15 mouse cellular contexts compared by ENCODE assay signal in the genomic region with DNA sequence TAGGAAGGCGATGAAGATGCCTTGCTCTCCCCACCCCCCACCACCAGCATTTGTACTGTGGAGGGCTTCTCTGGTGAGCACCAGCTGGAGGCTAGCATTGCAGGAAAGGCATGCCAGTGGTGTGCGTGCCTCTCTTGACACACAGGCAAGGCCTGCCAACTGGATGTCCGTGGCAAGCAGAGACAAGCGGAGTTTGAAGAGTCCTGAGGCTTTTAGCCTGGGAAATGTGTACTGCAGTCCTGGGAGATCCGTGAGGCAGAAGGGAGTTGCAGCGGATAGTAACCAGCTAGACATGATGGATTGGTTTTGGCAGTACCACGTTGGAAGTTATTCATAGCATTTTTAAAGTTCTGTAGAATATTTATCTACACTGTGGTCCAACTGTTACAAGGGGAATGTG.
A peak's percentile ranks its signal among the peaks of the same experiment; 100 is the strongest.
DNase-seq lines count a peak whose midpoint lies in the region; ATAC-seq lines count a peak whose summit lies in the region.
"Had no signal": no experiment of that assay in that cellular context is flagged by ENCODE, and none has a peak within 500 bp of the region (broad histone marks: within the 10 kb centered on the region; RNA-seq: fewer than 3 reads in every experiment).

No protein-coding gene starts in this region.

- H3K9ac ChIP-seq in heart, embryonic 11.5 days (ENCODE audit: low read depth, low read length), result no peak overlapping the region
- no peak overlapping the region for H3K9ac ChIP-seq in forebrain, embryonic 12.5 days
- H3K9ac ChIP-seq: embryonic facial prominence, embryonic 15.5 days; limb, embryonic 12.5 days had no signal

- no peak overlapping the region for H3K4me3 ChIP-seq in heart, embryonic 11.5 days (ENCODE audit: low read depth, low read length)
- H3K4me3 ChIP-seq in forebrain, embryonic 12.5 days (replicated peaks), result no peak overlapping the region
- H3K4me3 ChIP-seq: embryonic facial prominence, embryonic 15.5 days; limb, embryonic 12.5 days; myocyte had no signal

- H3K4me1 ChIP-seq in heart, embryonic 11.5 days (ENCODE audit: control insufficient read depth, insufficient read depth, low read length), result no peaks in the 10 kb centered on the region
- H3K4me1 ChIP-seq in forebrain, embryonic 12.5 days, result no peaks in the 10 kb centered on the region

- H3K4me2 ChIP-seq in heart, embryonic 11.5 days, result no peak overlapping the region
- no peak overlapping the region for H3K4me2 ChIP-seq in forebrain, embryonic 12.5 days
- H3K4me2 ChIP-seq: embryonic facial prominence, embryonic 15.5 days; limb, embryonic 12.5 days had no signal

- no peaks in the 10 kb centered on the region for H3K27me3 ChIP-seq in heart, embryonic 11.5 days (ENCODE audit: control insufficient read depth, insufficient read depth, low read length)
- H3K27me3 ChIP-seq in forebrain, embryonic 12.5 days, result no peaks in the 10 kb centered on the region
- H3K27me3 ChIP-seq: embryonic facial prominence, embryonic 15.5 days had no signal

- no peak overlapping the region for H3K27ac ChIP-seq in heart, embryonic 11.5 days (ENCODE audit: low read depth, low read length)
- H3K27ac ChIP-seq in forebrain, embryonic 12.5 days, result no peak overlapping the region
- H3K27ac ChIP-seq: limb, embryonic 12.5 days had no signal

- WGBS in heart, embryonic 11.5 days (ENCODE audit: insufficient replicate concordance), result 75% methylated on average over 7 of the region's 7 CpGs
- 90% methylated on average over 7 of the region's 7 CpGs for WGBS in forebrain, embryonic 12.5 days

- peak; percentile 20 for DNase-seq in heart, adult 8-10 months (ENCODE audit: low spot score)
- peak; percentile 28 for DNase-seq in lung, postnatal 36 days
- no peak for DNase-seq in lung, postnatal 14 days
- DNase-seq in adrenal gland, postnatal 14 days, result peak; percentile 50
- peak; percentile 30 to 35 for DNase-seq in heart, postnatal 14 days
- DNase-seq in gastrocnemius, postnatal 10 days, result no peak
- DNase-seq: cerebellum, adult 9-10 months; kidney, postnatal 14 days; layer of hippocampus, postnatal 36 days; thymus, adult 18-20 months had no signal

- H3K9me3 ChIP-seq in heart, embryonic 11.5 days (replicated peaks; ENCODE audit: control insufficient read depth, low read length), result no peaks in the 10 kb centered on the region
- H3K9me3 ChIP-seq in forebrain, embryonic 12.5 days, result 0 out of 2 replicates have a peak, but pooled peaks cover 8% of the 10 kb centered on the region
- H3K9me3 ChIP-seq: embryonic facial prominence, embryonic 15.5 days had no signal

- H3K36me3 ChIP-seq in heart, embryonic 11.5 days (ENCODE audit: control insufficient read depth, insufficient read depth, low read length), result no peaks in the 10 kb centered on the region
- H3K36me3 ChIP-seq in forebrain, embryonic 12.5 days (replicated peaks), result no peaks in the 10 kb centered on the region
- H3K36me3 ChIP-seq: embryonic facial prominence, embryonic 15.5 days; limb, embryonic 12.5 days had no signal

- intact Hi-C loops in heart, postnatal 14 days (cut with DNase I), result no loop called here

- ATAC-seq in heart, embryonic 11.5 days (replicated peaks; ENCODE audit: insufficient number of reproducible peaks, low FRiP score, low TSS enrichment), result no peak
- ATAC-seq in forebrain, embryonic 12.5 days (ENCODE audit: low FRiP score), result no peak

Comparison
In these comparisons a context has a peak if more than half of its experiments do, and no peak if none do; other contexts are left out.
1. DNase-seq: peak in heart, adult 8-10 months (single experiment), lung, postnatal 36 days (single experiment), adrenal gland, postnatal 14 days (single experiment) and heart, postnatal 14 days (2 of 2); none in lung, postnatal 14 days (single experiment) and gastrocnemius, postnatal 10 days (single experiment).